Mouse (Mus musculus): ENCODE measurements around the gene Nup93. TPM values are rescaled to one million over a fixed set of nuclear protein-coding genes. Genes with fewer than 3 reads are reported as not detected.

Nup93 gene
- polyA plus RNA-seq, 1 experiment from 2014 or later, result 142 TPM

- H3K36me3 ChIP-seq, result no peaks in the 10 kb centered on the region
- H3K27ac ChIP-seq (replicated peaks), result no peak overlapping the region
- WGBS, result 85% methylated on average over 11 of the region's 11 CpGs
Measured at GRCm38 (mm10) chr8:94343778-94344320, 129.5 kb downstream of the Nup93 start.

DNA sequence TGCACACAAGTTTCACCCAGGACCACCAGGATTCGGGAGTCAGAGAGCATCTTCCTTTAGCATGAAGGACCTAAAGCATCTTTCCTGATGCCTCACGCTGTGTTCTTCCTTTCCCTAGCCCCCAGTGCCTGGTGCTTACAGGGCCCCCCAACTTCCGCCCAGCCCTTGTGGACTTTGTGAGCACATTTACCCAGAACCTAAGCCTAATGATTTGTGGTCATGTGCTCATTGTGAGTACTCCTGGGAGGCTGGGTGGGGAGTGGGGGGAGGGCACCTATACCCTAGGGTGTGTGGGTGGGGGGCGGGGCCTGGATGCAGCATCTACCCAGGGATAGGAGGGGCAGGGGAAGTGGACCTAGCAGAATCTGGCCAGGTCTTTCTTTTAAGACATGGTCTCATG is 131.3 kb downstream of the Nup93 start:
- Histone ChIP-seq H3K27ac (replicated peaks) (no peak overlapping the region), H3K9me3 (replicated peaks) (no peaks in the 10 kb centered on the region), H3K36me3 (no peaks in the 10 kb centered on the region), H3K27me3 (ENCODE audit: low read depth, poor library complexity, severe bottlenecking) (no peaks in the 10 kb centered on the region), H3K4me1 (0 out of 2 replicates have a peak, but pooled peaks cover 3% of the 10 kb centered on the region), H3K4me3 (no peak overlapping the region)
- 84% methylated on average over 4 of the region's 4 CpGs for WGBS
- no peak for DNase-seq (ENCODE audit: low spot score)

More at GRCm38 (mm10) chr8:94343778-94344320, 129.5 kb downstream of the Nup93 start:
- DNase-seq (ENCODE audit: low spot score), result no peak
- Histone ChIP-seq H3K9me3 (replicated peaks) (no peaks in the 10 kb centered on the region), H3K27me3 (ENCODE audit: low read depth, poor library complexity, severe bottlenecking) (no peaks in the 10 kb centered on the region), H3K4me1 (no peaks in the 10 kb centered on the region), H3K4me3 (no peak overlapping the region)

GRCm38 (mm10) chr8:94346264-94346663 is 131.9 kb downstream of the Nup93 start:
- 0 out of 2 replicates have a peak, but pooled peaks cover 3% of the 10 kb centered on the region for H3K4me1 ChIP-seq
- no peak overlapping the region for H3K4me3 ChIP-seq
- no peak for DNase-seq (ENCODE audit: low spot score)
- no peak overlapping the region for H3K27ac ChIP-seq (replicated peaks)
- no peaks in the 10 kb centered on the region for H3K36me3 ChIP-seq
- H3K9me3 ChIP-seq (replicated peaks), result no peaks in the 10 kb centered on the region
- H3K27me3 ChIP-seq (ENCODE audit: low read depth, poor library complexity, severe bottlenecking), result no peaks in the 10 kb centered on the region
- WGBS, result 90% methylated on average over 13 of the region's 13 CpGs

DNA sequence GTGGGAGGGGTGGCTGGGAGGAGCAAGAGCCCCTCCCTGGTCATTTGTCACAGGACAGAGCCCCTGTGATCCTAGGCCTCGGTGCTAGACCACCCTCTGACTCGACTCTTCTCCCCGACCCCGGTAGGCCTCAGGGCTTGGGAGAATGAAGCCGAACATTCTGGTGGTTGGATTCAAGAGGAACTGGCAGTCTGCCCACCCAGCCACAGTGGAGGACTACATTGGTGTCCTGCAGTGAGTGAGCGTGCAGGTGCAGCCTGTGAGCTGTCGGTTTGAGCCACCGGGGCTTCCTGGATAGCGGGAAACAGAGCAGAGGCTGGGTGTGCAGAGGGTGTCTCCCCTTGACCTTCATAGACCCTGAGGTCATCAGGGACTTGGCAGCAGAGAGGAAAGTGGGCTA is 134.1 kb downstream of the Nup93 start:
- Histone ChIP-seq H3K4me1 (0 out of 2 replicates have a peak, but pooled peaks cover 3% of the 10 kb centered on the region), H3K9me3 (replicated peaks) (no peaks in the 10 kb centered on the region), H3K36me3 (no peaks in the 10 kb centered on the region), H3K4me3 (no peak overlapping the region), H3K27me3 (ENCODE audit: low read depth, poor library complexity, severe bottlenecking) (no peaks in the 10 kb centered on the region), H3K27ac (replicated peaks) (0 out of 2 replicates have a peak overlapping the region, but pooled peaks have one; percentile 6)
- 82% methylated on average over 9 of the region's 9 CpGs for WGBS
- DNase-seq (ENCODE audit: low spot score), result no peak

- Histone ChIP-seq H3K4me3 (no peak overlapping the region), H3K4me1 (0 out of 2 replicates have a peak, but pooled peaks cover 3% of the 10 kb centered on the region), H3K27me3 (ENCODE audit: low read depth, poor library complexity, severe bottlenecking) (no peaks in the 10 kb centered on the region), H3K27ac (replicated peaks) (no peak overlapping the region), H3K36me3 (no peaks in the 10 kb centered on the region), H3K9me3 (replicated peaks) (no peaks in the 10 kb centered on the region)
- WGBS, result 86% methylated on average over 7 of the region's 7 CpGs
- no peak for DNase-seq (ENCODE audit: low spot score)
Measured at GRCm38 (mm10) chr8:94354069-94354531, 139.7 kb downstream of the Nup93 start.

DNA sequence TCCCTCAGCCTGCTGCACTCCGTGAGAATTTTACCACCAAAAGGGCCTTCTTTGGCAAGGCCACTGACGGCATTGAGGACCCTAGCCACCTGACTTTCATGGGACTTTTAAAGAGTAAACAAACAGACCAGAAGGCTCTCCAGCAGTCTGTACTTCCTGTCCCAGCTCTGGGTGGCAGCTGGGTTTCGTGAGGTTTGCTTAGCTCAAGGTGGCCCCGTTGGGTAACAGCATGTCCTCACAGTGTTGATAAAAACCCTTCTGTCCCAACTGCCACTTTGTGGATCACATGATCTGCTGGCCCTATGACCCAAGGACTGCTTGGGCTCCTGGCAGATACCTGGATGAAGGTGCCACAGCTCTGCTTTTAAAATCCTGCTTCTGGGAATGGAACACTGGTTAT is 140.2 kb downstream of the Nup93 start:
- no peak overlapping the region for H3K27ac ChIP-seq (replicated peaks)
- 87% methylated on average over 4 of the region's 4 CpGs for WGBS
- DNase-seq (ENCODE audit: low spot score), result no peak
- H3K9me3 ChIP-seq (replicated peaks), result no peaks in the 10 kb centered on the region
- H3K4me1 ChIP-seq, result 0 out of 2 replicates have a peak, but pooled peaks cover 3% of the 10 kb centered on the region
- H3K4me3 ChIP-seq, result no peak overlapping the region
- no peaks in the 10 kb centered on the region for H3K36me3 ChIP-seq
- no peaks in the 10 kb centered on the region for H3K27me3 ChIP-seq (ENCODE audit: low read depth, poor library complexity, severe bottlenecking)

DNA sequence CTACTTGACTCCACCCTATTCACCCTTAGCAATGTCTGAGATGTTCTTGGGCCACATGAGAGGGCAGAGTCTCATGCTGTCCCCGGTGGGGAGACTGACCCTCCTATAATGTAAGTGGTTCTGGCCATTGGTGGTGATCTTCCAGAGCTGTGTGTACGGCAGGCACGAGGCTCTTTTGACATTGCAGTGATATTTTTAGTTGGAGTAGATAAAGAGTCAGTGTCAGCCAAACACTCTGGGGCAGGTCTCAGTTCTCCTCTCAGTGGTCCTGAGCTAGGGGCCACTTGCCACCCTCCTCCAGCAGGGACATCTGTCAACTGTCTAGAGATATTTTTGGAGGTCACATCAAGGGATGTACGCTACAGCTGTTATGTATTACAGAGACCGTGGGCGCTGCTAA is 142.9 kb downstream of the Nup93 start:
- Histone ChIP-seq H3K9me3 (replicated peaks) (no peaks in the 10 kb centered on the region), H3K4me3 (no peak overlapping the region), H3K27me3 (ENCODE audit: low read depth, poor library complexity, severe bottlenecking) (no peaks in the 10 kb centered on the region), H3K36me3 (no peaks in the 10 kb centered on the region), H3K27ac (replicated peaks) (no peak overlapping the region), H3K4me1 (no peaks in the 10 kb centered on the region)
- DNase-seq (ENCODE audit: low spot score), result no peak
- 91% methylated on average over 6 of the region's 6 CpGs for WGBS

- no peaks in the 10 kb centered on the region for H3K9me3 ChIP-seq (replicated peaks)
- H3K4me3 ChIP-seq, result no peak overlapping the region
- H3K4me1 ChIP-seq, result no peaks in the 10 kb centered on the region
- H3K27ac ChIP-seq (replicated peaks), result no peak overlapping the region
- H3K27me3 ChIP-seq (ENCODE audit: low read depth, poor library complexity, severe bottlenecking), result no peaks in the 10 kb centered on the region
- no peaks in the 10 kb centered on the region for H3K36me3 ChIP-seq
- 79% methylated on average over 5 of the region's 5 CpGs for WGBS
- no peak for DNase-seq (ENCODE audit: low spot score)
Measured at GRCm38 (mm10) chr8:94358541-94358940, 144.2 kb downstream of the Nup93 start.

- Histone ChIP-seq H3K27ac (replicated peaks) (no peak overlapping the region), H3K27me3 (ENCODE audit: low read depth, poor library complexity, severe bottlenecking) (no peaks in the 10 kb centered on the region), H3K4me3 (no peak overlapping the region), H3K9me3 (replicated peaks) (no peaks in the 10 kb centered on the region), H3K36me3 (no peaks in the 10 kb centered on the region), H3K4me1 (no peaks in the 10 kb centered on the region)
- DNase-seq (ENCODE audit: low spot score), result no peak
- WGBS, result 88% methylated on average over 6 of the region's 6 CpGs
Measured at GRCm38 (mm10) chr8:94361774-94362431, 147.5 kb downstream of the Nup93 start.

DNA sequence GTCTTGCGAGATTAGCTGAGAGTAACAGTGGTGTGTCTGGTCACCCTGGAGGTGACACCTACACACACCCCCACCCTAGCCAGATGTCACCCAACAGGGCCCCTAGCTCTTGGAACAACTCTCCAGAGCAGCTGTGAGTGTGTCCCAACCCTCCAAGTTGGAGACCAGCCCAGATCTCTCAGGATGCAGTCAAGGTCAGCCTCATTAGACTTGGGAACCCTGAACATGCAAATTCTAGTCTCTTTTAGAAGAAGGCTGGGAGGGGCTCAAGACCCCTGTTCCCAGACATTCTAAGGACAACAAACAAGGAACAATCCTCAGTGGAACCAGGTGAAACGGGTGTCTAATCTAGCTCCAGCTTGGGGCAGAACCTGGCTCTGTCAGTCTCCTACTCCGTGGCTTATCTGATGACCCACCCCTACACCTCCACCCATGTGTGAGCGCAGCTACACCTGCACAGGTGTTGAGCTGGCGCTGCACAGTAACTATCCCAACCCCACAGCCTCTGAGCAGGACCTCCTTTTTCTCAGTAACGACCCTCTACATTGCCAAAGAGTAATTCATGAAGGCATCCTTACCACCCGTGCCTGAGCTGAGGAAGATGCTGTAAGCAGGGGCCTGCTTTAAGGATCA is 148.4 kb downstream of the Nup93 start:
- no peaks in the 10 kb centered on the region for H3K27me3 ChIP-seq (ENCODE audit: low read depth, poor library complexity, severe bottlenecking)
- H3K9me3 ChIP-seq (replicated peaks), result no peaks in the 10 kb centered on the region
- H3K4me3 ChIP-seq, result no peak overlapping the region
- H3K36me3 ChIP-seq, result no peaks in the 10 kb centered on the region
- WGBS, result 83% methylated on average over 7 of the region's 7 CpGs
- no peak for DNase-seq (ENCODE audit: low spot score)
- no peaks in the 10 kb centered on the region for H3K4me1 ChIP-seq
- H3K27ac ChIP-seq (replicated peaks), result peak overlapping the region; percentile 39; the same call in 1 of the 2 replicates

DNA sequence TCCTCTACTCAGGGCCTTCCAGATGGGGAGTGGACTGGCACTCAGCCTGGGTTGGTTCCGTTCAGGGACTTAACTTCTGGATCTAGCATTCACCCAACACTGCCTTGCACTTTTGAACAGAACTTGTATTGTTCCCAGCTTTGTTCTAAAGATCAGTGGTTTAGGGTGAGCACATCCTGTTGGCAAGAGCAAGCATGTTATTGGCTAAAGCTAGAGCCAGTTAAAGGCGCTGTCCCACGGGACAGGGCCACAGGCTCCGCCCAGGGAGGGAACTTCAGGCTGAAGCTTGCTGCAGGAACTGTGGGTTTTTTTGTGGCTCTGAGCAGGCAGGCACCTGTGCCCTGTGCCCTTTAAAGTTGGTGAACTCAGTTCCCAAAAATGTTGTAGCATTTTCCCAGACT is 148.9 kb downstream of the Nup93 start:
- no peaks in the 10 kb centered on the region for H3K36me3 ChIP-seq
- H3K9me3 ChIP-seq (replicated peaks), result no peaks in the 10 kb centered on the region
- no peak for DNase-seq (ENCODE audit: low spot score)
- peak overlapping the region; percentile 39; the same call in 1 of the 2 replicates for H3K27ac ChIP-seq (replicated peaks)
- no peaks in the 10 kb centered on the region for H3K4me1 ChIP-seq
- no peak overlapping the region for H3K4me3 ChIP-seq
- WGBS, result 55% methylated on average over 4 of the region's 4 CpGs
- H3K27me3 ChIP-seq (ENCODE audit: low read depth, poor library complexity, severe bottlenecking), result no peaks in the 10 kb centered on the region

- H3K27ac ChIP-seq (replicated peaks), result no peak overlapping the region
- H3K4me1 ChIP-seq, result no peaks in the 10 kb centered on the region
- no peak for DNase-seq (ENCODE audit: low spot score)
- no peaks in the 10 kb centered on the region for H3K9me3 ChIP-seq (replicated peaks)
- no peaks in the 10 kb centered on the region for H3K27me3 ChIP-seq (ENCODE audit: low read depth, poor library complexity, severe bottlenecking)
- no peaks in the 10 kb centered on the region for H3K36me3 ChIP-seq
- WGBS, result 94% methylated on average over 2 of the region's 2 CpGs
- H3K4me3 ChIP-seq, result no peak overlapping the region
Measured at GRCm38 (mm10) chr8:94363906-94364305, 149.5 kb downstream of the Nup93 start.

Measured in midbrain, embryonic 10.5 days (tissue).